Mouse (Mus musculus) thymus, adult 2 months (tissue): ENCODE data around the gene 4930402F06Rik. TPM values are rescaled to one million over a fixed set of nuclear protein-coding genes. Genes with fewer than 3 reads are reported as not detected.

Source experiments
- DNase-seq: peaks from one replicate; pipeline ENCODE4 v3.0.0; 2021
- H3K27ac ChIP-seq: fragments of 200-500 bp; 2 replicates; pipeline ENCODE4 v1.5.1; 2012; ENCODE audit warnings: low read length, control low read depth; ENCODE audit not compliant: control insufficient read depth, insufficient read depth
- H3K27me3 ChIP-seq: fragments of 200-500 bp; 2 replicates; pipeline ENCODE4 v1.6.1; 2012; ENCODE audit warnings: mild to moderate bottlenecking, low read length, moderate library complexity, mixed read lengths; ENCODE audit not compliant: control insufficient read depth, insufficient read depth
- H3K36me3 ChIP-seq: fragments of 200-500 bp; 2 replicates; pipeline ENCODE4 v1.6.1; 2012; ENCODE audit warnings: mild to moderate bottlenecking, low read length, moderate library complexity; ENCODE audit not compliant: control insufficient read depth, insufficient read depth
- H3K4me1 ChIP-seq: fragments of 200-500 bp; replicated peaks from 2 replicates; pipeline ENCODE4 v1.6.1; 2012; ENCODE audit warnings: low read length; ENCODE audit not compliant: control insufficient read depth, insufficient read depth
- H3K4me3 ChIP-seq: fragments of 200-500 bp; 2 replicates; pipeline ENCODE4 v1.5.1; 2012; ENCODE audit warnings: mild to moderate bottlenecking, low read length, control low read depth, moderate library complexity; ENCODE audit not compliant: control insufficient read depth, insufficient read depth
- CTCF ChIP-seq: fragments of 200-500 bp; IDR thresholded peaks from 2 replicates; pipeline ENCODE4 v1.5.1; 2012; ENCODE audit warnings: mild to moderate bottlenecking, control low read depth, low read length, moderate library complexity, borderline replicate concordance; ENCODE audit not compliant: control insufficient read depth, poor library complexity, insufficient read depth; ENCODE audit errors: extremely low read depth
- POLR2A ChIP-seq: fragments of 200-500 bp; IDR thresholded peaks from 2 replicates; pipeline ENCODE4 v1.6.1; 2012; ENCODE audit warnings: mild to moderate bottlenecking, low read length, control low read depth, moderate library complexity; ENCODE audit not compliant: control insufficient read depth, poor library complexity, insufficient read depth; ENCODE audit errors: extremely low read depth
- WGBS: fragments of 180-500 bp; shearing (Covaris S2); methylation state at CpG from one replicate; pipeline ENCODE4 v1.1.7; 2018; 5-methylcytosine and 5-hydroxymethylcytosine counted together
- polyA plus RNA-seq: library from polyadenylated mRNA; depleted of rRNA; stranded (reverse); fragments of >200 nt; gene quantifications from 2 replicates; pipeline ENCODE4 v1.2.3, GENCODE M21; 2012

The 4930402F06Rik gene
- polyA plus RNA-seq, 1 experiment, result not detected

GRCm38 (mm10) chr2:35420681-35421080 lies 23.7 kb upstream of the 4930402F06Rik start:
- WGBS, result 91% methylated on average over 1 of the region's 1 CpGs
- no peak for DNase-seq
- H3K4me3 ChIP-seq, result no peak overlapping the region
- peaks cover 29% of the 10 kb centered on the region for H3K36me3 ChIP-seq
- no peaks in the 10 kb centered on the region for H3K27me3 ChIP-seq
- TF ChIP-seq CTCF (no peak), POLR2A (no peak)
- peaks cover 30% of the 10 kb centered on the region for H3K4me1 ChIP-seq
- no peak overlapping the region for H3K27ac ChIP-seq

- 95% methylated on average over 2 of the region's 2 CpGs for WGBS
- DNase-seq, result no peak
- Histone ChIP-seq H3K4me3 (no peak overlapping the region), H3K36me3 (peaks cover 29% of the 10 kb centered on the region), H3K27ac (no peak overlapping the region), H3K27me3 (no peaks in the 10 kb centered on the region), H3K4me1 (peaks cover 30% of the 10 kb centered on the region)
- TF ChIP-seq CTCF (no peak), POLR2A (no peak)
Measured at GRCm38 (mm10) chr2:35419671-35420070, 22.7 kb upstream of the 4930402F06Rik start.

- H3K27me3 ChIP-seq, result no peaks in the 10 kb centered on the region
- no peak for DNase-seq
- WGBS, result over 99% methylated on average over 4 of the region's 4 CpGs
- TF ChIP-seq POLR2A, result no peak
- TF ChIP-seq CTCF, result no peak
- peaks cover 29% of the 10 kb centered on the region for H3K36me3 ChIP-seq
- H3K4me3 ChIP-seq, result no peak overlapping the region
- H3K27ac ChIP-seq, result no peak overlapping the region
- H3K4me1 ChIP-seq, result peaks cover 30% of the 10 kb centered on the region
Measured at GRCm38 (mm10) chr2:35419243-35419642, 22.3 kb upstream of the 4930402F06Rik start.

- Histone ChIP-seq H3K36me3 (peaks cover 24% of the 10 kb centered on the region), H3K4me1 (peaks cover 24% of the 10 kb centered on the region), H3K4me3 (no peak overlapping the region), H3K27ac (no peak overlapping the region), H3K27me3 (no peaks in the 10 kb centered on the region)
- no peak for DNase-seq
- WGBS, result 5% methylated on average over 1 of the region's 1 CpGs
- TF ChIP-seq CTCF, result no peak
- TF ChIP-seq POLR2A, result no peak
Measured at GRCm38 (mm10) chr2:35417231-35417630, 20.3 kb upstream of the 4930402F06Rik start.

GRCm38 (mm10) chr2:35416473-35416872 lies 19.5 kb upstream of the 4930402F06Rik start:
- TF ChIP-seq CTCF, result no peak
- TF ChIP-seq POLR2A, result no peak
- Histone ChIP-seq H3K4me3 (no peak overlapping the region), H3K27me3 (no peaks in the 10 kb centered on the region), H3K4me1 (peaks cover 24% of the 10 kb centered on the region), H3K36me3 (peaks cover 21% of the 10 kb centered on the region), H3K27ac (no peak overlapping the region)
- 37% methylated on average over 6 of the region's 6 CpGs for WGBS
- DNase-seq, result no peak

- no peak overlapping the region for H3K4me3 ChIP-seq
- H3K27me3 ChIP-seq, result no peaks in the 10 kb centered on the region
- no peak for TF ChIP-seq CTCF
- no peak overlapping the region for H3K27ac ChIP-seq
- peaks cover 29% of the 10 kb centered on the region for H3K4me1 ChIP-seq
- 97% methylated on average over 3 of the region's 3 CpGs for WGBS
- H3K36me3 ChIP-seq, result peaks cover 6% of the 10 kb centered on the region; the same call in 1 of the 2 replicates
- DNase-seq, result no peak
Measured at GRCm38 (mm10) chr2:35412810-35413209, 15.8 kb upstream of the 4930402F06Rik start.

GRCm38 (mm10) chr2:35412246-35412645 lies 15.3 kb upstream of the 4930402F06Rik start:
- no peaks in the 10 kb centered on the region for H3K27me3 ChIP-seq
- TF ChIP-seq POLR2A, result no peak
- TF ChIP-seq CTCF, result no peak
- H3K36me3 ChIP-seq, result peaks cover 6% of the 10 kb centered on the region; the same call in 1 of the 2 replicates
- DNase-seq, result no peak
- peaks cover 26% of the 10 kb centered on the region for H3K4me1 ChIP-seq
- no peak overlapping the region for H3K4me3 ChIP-seq
- 75% methylated on average over 2 of the region's 2 CpGs for WGBS
- no peak overlapping the region for H3K27ac ChIP-seq
